Mouse (Mus musculus): ENCODE results near the gene Fhdc1. TPM values are rescaled to one million over a fixed set of nuclear protein-coding genes. Genes with fewer than 3 reads are reported as not detected.

Fhdc1 gene
- polyA plus RNA-seq, 1 experiment from 2014 or later = 6.3 TPM

DNA sequence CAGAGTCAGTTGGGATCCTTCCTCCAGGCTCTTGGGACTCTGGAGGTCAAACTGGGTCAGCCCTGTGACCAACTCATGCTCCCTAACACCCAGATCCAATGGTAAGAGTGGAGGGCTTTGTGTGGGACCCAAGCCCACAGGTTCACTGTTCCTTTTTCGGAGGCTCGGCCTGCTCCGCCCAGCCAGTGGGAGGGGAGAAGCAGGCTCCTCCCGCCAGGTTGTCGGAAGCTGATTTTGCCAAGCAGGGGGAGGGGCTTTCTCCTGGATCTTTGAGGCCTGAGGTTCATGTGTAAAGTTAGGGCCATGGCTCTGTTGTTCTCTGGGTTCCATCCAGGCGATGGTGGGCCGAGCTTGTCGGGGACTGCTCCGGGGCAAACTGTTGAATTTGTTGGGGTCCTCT is 34.4 kb downstream of the Fhdc1 start:
- H3K4me2 ChIP-seq = no peak overlapping the region
- no peak overlapping the region for H3K4me3 ChIP-seq
- no peaks in the 10 kb centered on the region for H3K9me3 ChIP-seq
- 0 out of 2 replicates have a peak, but pooled peaks cover 3% of the 10 kb centered on the region for H3K27me3 ChIP-seq
- no peak overlapping the region for H3K27ac ChIP-seq (replicated peaks)
- no peak for ATAC-seq (ENCODE audit: low read depth)
- H3K4me1 ChIP-seq (replicated peaks) = peaks cover 9% of the 10 kb centered on the region
- 28% methylated on average over 9 of the region's 9 CpGs for WGBS
- peaks cover 27% of the 10 kb centered on the region for H3K36me3 ChIP-seq
- no peak overlapping the region for H3K9ac ChIP-seq

- Histone ChIP-seq H3K27me3 (0 out of 2 replicates have a peak, but pooled peaks cover 3% of the 10 kb centered on the region), H3K4me3 (no peak overlapping the region), H3K4me2 (no peak overlapping the region), H3K9me3 (no peaks in the 10 kb centered on the region), H3K9ac (no peak overlapping the region), H3K27ac (replicated peaks) (no peak overlapping the region), H3K4me1 (replicated peaks) (peaks cover 12% of the 10 kb centered on the region), H3K36me3 (peaks cover 23% of the 10 kb centered on the region)
- WGBS = 78% methylated on average over 4 of the region's 4 CpGs
- no peak for ATAC-seq (ENCODE audit: low read depth)
Observed at GRCm38 (mm10) chr3:84442890-84443289, 37.3 kb downstream of the Fhdc1 start.

DNA sequence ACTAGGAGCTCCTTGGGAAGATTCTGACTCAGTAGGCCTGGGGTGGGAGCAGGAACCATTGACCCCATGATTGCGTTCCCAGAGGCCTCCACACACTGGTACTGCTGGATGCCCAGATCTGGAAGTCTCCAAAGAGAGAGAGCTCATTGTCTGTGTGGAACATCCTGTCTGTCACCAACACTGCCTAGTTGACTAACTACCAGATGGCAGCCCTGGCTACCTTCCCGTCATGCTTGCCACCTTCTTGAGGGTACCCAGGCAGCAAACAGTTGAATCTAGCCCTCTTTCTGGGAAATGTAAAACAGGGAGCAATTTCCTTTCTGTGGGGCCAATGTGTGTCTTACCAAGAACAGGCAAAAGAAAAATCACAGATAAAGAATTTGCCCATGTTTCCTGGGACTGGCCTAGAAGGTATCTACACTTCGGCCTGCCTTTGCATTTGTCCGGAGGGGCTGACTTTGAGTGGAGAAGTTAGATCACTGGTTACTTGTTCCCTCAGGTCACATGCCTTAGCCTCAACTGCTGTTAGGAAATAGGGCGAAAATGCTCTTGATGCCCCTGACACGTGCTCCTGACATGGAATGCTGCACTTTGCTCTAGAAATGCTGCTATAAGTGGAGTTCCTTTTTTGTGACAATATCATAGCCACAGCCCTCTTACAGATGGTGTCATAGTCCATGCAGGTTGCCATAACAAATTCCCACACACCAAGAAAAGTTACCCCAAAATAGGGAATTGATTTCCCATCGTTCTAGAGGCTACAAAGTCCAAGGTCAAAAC is 40.6 kb downstream of the Fhdc1 start:
- H3K36me3 ChIP-seq = 0 out of 2 replicates have a peak, but pooled peaks cover 6% of the 10 kb centered on the region
- peaks cover 31% of the 10 kb centered on the region for H3K4me1 ChIP-seq (replicated peaks)
- no peak overlapping the region for H3K27ac ChIP-seq (replicated peaks)
- no peak overlapping the region for H3K4me3 ChIP-seq
- no peak overlapping the region for H3K4me2 ChIP-seq
- no peak for ATAC-seq (ENCODE audit: low read depth)
- H3K9me3 ChIP-seq = no peaks in the 10 kb centered on the region
- 93% methylated on average over 7 of the region's 7 CpGs for WGBS
- 0 out of 2 replicates have a peak, but pooled peaks cover 3% of the 10 kb centered on the region for H3K27me3 ChIP-seq
- no peak overlapping the region for H3K9ac ChIP-seq

DNA sequence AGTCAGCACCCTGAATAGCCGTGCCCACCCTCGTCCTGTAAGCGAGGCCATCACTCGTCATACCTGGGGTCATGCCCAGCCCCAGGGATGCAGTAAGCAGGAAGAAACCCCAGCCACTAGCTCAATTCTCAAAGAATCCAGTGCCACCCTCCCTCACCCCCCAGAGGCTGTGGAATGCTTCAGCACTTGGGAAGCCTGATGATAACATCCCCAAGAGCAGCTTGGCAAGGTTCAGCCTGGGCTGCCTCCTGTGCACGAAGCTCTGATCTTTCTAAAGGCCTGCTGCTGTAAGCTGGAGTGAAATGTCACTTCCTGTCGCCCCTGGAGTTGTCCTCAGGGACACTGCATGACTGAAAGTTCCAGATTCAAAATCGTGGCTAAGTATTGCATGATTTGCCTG is 41.4 kb downstream of the Fhdc1 start:
- Histone ChIP-seq H3K9ac (no peak overlapping the region), H3K36me3 (no peaks in the 10 kb centered on the region), H3K27ac (replicated peaks) (no peak overlapping the region), H3K4me2 (no peak overlapping the region), H3K4me3 (no peak overlapping the region), H3K4me1 (replicated peaks) (peaks cover 39% of the 10 kb centered on the region), H3K27me3 (0 out of 2 replicates have a peak, but pooled peaks cover 3% of the 10 kb centered on the region), H3K9me3 (no peaks in the 10 kb centered on the region)
- ATAC-seq (ENCODE audit: low read depth) = no peak
- 87% methylated on average over 7 of the region's 7 CpGs for WGBS

DNA sequence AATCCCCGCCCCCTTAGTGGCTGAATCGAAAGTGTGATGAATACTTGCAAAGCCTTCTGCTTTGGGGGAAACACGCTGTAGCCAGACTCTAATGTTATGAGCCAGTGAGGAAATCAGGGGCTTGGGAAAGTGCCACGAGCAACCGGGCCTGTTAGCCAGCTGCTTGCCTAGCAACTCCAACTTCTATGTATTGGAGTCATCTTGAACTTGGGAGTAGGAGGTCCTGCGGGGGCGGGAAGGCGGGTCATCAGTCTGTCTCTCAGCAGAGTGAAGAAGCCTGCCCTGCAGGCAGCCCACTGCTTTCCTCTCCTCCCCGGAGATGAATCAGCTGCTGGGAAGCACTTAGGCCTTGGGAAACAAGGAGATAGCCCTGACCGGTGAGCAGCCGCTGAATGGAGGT is 42.1 kb downstream of the Fhdc1 start:
- Histone ChIP-seq H3K4me3 (no peak overlapping the region), H3K9me3 (no peaks in the 10 kb centered on the region), H3K27ac (replicated peaks) (no peak overlapping the region), H3K4me2 (no peak overlapping the region), H3K27me3 (no peaks in the 10 kb centered on the region), H3K36me3 (no peaks in the 10 kb centered on the region), H3K9ac (no peak overlapping the region), H3K4me1 (replicated peaks) (peaks cover 41% of the 10 kb centered on the region)
- WGBS = 70% methylated on average over 11 of the region's 11 CpGs
- ATAC-seq (ENCODE audit: low read depth) = no peak

GRCm38 (mm10) chr3:84436947-84437346 is 43.3 kb downstream of the Fhdc1 start:
- Histone ChIP-seq H3K4me3 (no peak overlapping the region), H3K27me3 (no peaks in the 10 kb centered on the region), H3K9me3 (no peaks in the 10 kb centered on the region), H3K27ac (replicated peaks) (no peak overlapping the region), H3K36me3 (no peaks in the 10 kb centered on the region), H3K4me1 (replicated peaks) (peaks cover 44% of the 10 kb centered on the region), H3K9ac (no peak overlapping the region), H3K4me2 (no peak overlapping the region)
- whole genome bisulfite sequencing = 94% methylated on average over 7 of the region's 7 CpGs
- no peak for ATAC-seq (ENCODE audit: low read depth)

DNA sequence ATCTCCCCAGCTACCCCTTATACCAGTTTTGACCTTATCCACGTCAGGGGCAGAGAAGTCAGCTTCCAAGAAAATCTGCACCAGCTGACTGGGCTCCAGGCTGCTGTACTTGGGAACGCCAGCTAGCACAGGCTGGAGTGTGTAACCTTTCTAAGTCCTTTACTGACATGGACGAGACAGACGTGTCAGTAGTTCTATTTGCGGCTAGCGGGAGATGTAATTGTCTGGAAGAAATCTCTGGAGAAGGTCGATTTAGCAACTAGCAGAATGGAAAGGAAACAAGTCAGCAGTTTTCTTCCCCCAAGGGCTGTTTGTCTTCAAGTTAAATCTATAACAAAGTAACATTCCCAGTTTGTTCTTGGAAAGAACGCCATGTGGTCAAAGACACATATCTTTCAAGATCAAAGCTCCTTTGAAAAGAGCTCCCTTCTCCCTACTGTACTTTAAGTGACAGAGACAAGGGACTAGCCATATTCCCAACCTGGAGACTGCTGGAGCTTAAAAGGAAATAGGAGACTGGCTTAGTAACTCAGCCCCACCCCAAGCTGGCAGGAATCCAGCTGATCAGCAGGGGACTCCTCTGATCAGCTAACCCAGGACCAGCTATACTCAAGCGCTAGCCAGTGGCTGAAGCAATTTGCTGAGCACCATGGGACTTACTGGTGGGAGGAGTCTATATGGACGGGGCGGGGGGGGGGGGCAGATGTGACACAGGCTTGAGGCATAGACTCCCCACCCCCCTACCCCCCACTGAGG is 44.8 kb downstream of the Fhdc1 start:
- H3K4me1 ChIP-seq (replicated peaks) = peaks cover 53% of the 10 kb centered on the region
- H3K27me3 ChIP-seq = no peaks in the 10 kb centered on the region
- H3K27ac ChIP-seq (replicated peaks) = peak overlapping the region; percentile 19

DNA sequence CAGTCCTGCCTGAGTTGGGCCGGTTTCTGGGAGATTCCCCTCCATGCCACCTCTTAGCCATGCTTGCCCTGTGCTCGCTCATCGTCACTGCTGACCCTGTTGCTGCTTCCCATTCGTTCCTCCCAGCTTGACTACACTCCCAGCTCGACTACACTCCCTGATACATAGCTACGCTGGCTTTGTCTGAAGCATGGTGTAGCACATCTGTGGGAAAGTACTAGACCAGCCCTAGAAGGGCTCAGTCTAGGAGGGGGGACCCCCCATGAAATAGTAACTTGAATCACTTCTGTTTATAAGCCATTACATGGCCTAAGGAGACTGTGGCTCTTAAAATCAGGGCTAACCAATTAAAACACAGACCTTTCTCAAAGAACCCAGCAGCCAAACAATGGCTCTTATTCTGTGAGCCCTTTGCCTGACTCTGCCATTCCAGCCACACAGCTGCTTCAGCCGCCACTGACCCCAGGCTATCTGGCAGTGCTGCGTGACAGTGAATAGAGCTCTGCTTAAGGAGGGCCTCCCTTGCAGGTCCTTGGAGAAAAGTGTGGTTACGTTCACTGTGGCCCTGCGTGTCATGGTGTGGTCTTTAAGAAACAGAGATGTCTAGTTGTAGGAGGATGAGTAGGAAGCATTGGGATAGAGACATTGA is 47.3 kb downstream of the Fhdc1 start:
- Histone ChIP-seq H3K4me2 (no peak overlapping the region), H3K9ac (no peak overlapping the region), H3K36me3 (no peaks in the 10 kb centered on the region), H3K27me3 (no peaks in the 10 kb centered on the region), H3K4me1 (replicated peaks) (peaks cover 55% of the 10 kb centered on the region), H3K4me3 (no peak overlapping the region), H3K27ac (replicated peaks) (no peak overlapping the region), H3K9me3 (no peaks in the 10 kb centered on the region)
- WGBS = 31% methylated on average over 10 of the region's 10 CpGs
- no peak for ATAC-seq (ENCODE audit: low read depth)

More for the DNA sequence above, 44.8 kb downstream of the Fhdc1 start:
- 18% methylated on average over 11 of the region's 11 CpGs for WGBS
- Histone ChIP-seq H3K4me2 (no peak overlapping the region), H3K4me3 (no peak overlapping the region), H3K9ac (no peak overlapping the region), H3K36me3 (no peaks in the 10 kb centered on the region), H3K9me3 (no peaks in the 10 kb centered on the region)
- ATAC-seq (ENCODE audit: low read depth) = peak; percentile 49; the same call in 1 of the 2 replicates

DNA sequence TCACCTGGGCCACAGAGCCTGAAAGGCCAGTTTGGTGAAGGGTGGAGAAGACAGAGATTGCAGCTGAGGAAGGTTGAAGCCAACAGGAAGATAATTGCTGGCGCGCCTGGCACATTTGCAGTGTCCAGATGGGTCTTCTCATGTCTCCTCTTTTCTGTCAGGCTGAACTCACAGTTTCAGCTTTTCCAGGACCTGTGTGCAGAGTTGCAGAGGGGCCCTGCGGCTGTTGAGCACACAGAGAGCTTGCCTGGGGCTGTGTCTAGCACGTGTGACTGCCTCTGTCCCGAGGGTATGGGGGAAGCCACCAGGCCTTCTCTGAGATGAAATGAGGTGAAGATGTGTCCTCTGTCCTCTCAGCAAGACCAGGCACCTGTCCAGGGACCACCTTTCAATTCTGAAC is 49.0 kb downstream of the Fhdc1 start:
- no peaks in the 10 kb centered on the region for H3K36me3 ChIP-seq
- H3K9ac ChIP-seq = no peak overlapping the region
- H3K9me3 ChIP-seq = no peaks in the 10 kb centered on the region
- no peak for ATAC-seq (ENCODE audit: low read depth)
- no peak overlapping the region for H3K4me3 ChIP-seq
- H3K4me2 ChIP-seq = no peak overlapping the region
- no peak overlapping the region for H3K27ac ChIP-seq (replicated peaks)
- H3K4me1 ChIP-seq (replicated peaks) = peaks cover 48% of the 10 kb centered on the region
- 72% methylated on average over 5 of the region's 5 CpGs for WGBS
- H3K27me3 ChIP-seq = no peaks in the 10 kb centered on the region

DNA sequence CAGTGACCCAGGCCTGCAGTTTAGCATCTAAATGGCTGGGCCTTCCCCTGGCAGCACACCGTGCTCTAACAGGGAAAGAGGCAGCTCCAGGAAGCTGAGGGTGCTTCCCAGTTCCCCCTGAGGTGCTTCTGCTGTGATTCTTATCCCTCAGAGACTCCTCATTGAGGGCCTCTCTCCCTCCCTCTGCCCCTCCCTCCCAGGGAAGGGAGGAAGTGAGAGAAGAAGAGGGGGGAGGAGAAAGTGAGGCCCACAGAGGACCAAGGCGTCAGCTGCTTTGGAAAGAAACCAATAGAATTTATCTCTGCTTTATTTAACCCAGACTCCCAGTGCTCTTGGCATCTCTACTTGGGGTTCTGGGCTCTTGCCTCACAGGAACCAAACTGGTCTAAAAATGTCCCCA is 50.1 kb downstream of the Fhdc1 start:
- no peaks in the 10 kb centered on the region for H3K27me3 ChIP-seq
- no peak overlapping the region for H3K9ac ChIP-seq
- no peak for ATAC-seq (ENCODE audit: low read depth)

GRCm38 (mm10) chr3:84428994-84429725 is 51.1 kb downstream of the Fhdc1 start:
- no peaks in the 10 kb centered on the region for H3K36me3 ChIP-seq
- no peak overlapping the region for H3K4me2 ChIP-seq
- no peak overlapping the region for H3K4me3 ChIP-seq
- H3K9ac ChIP-seq = no peak overlapping the region
- no peak for ATAC-seq (ENCODE audit: low read depth)
- no peak overlapping the region for H3K27ac ChIP-seq (replicated peaks)
- 93% methylated on average over 12 of the region's 12 CpGs for WGBS
- H3K27me3 ChIP-seq = no peaks in the 10 kb centered on the region
- no peaks in the 10 kb centered on the region for H3K9me3 ChIP-seq
- peaks cover 27% of the 10 kb centered on the region for H3K4me1 ChIP-seq (replicated peaks)

More for the DNA sequence above, 50.1 kb downstream of the Fhdc1 start:
- H3K4me2 ChIP-seq = no peak overlapping the region
- 0% methylated on average over 2 of the region's 2 CpGs for WGBS
- H3K27ac ChIP-seq (replicated peaks) = no peak overlapping the region
- no peaks in the 10 kb centered on the region for H3K9me3 ChIP-seq
- no peaks in the 10 kb centered on the region for H3K36me3 ChIP-seq
- peaks cover 37% of the 10 kb centered on the region for H3K4me1 ChIP-seq (replicated peaks)
- no peak overlapping the region for H3K4me3 ChIP-seq

All from neural tube, embryonic 13.5 days (tissue).